Mouse (Mus musculus) CD4-positive, CD25-positive, alpha-beta regulatory T cell, adult 2 months (primary cell): ENCODE measurements around the gene Gm20547.

Experiments
- DNase-seq: peaks from one replicate; pipeline ENCODE4 v3.0.0-alpha.2; 2012; ENCODE audit warnings: low read depth, low spot score

Gm20547 gene

DNA sequence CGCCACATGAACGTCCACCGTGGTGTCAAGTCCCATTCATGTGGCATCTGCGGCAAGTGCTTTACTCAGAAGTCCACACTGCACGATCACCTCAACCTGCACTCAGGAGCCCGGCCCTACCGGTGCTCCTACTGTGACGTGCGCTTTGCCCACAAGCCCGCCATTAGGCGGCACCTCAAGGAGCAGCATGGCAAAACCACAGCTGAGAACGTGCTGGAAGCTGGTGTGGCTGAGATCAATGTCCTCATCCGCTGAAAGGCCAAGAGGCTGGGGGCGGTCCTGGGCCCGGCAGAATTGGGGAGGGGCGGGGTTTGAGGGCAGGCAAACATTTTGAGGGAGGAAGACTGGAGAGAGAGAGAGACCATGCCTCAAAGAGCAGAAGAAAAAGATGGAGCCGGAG, 14.5 kb upstream of the Gm20547 start:
- peak; percentile 70 for DNase-seq

DNA sequence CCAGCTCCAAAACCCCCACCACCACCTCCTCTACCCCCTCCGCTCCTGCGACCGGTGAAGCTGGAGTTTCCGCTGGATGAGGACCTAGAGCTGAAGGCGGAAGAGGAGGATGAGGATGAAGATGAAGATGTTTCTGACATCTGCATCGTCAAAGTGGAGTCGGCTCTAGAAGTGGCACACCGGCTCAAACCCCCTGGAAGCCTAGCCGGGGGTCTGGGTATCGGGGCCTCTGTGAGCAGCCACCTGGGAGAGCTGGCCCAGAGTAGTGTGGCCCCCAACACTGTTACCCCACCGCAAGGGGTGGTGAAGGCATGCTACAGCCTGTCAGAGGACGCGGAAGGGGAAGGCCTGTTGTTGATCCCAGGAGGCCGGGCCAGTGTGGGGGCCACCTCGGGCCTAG, 13.9 kb upstream of the Gm20547 start:
- no peak for DNase-seq

DNA sequence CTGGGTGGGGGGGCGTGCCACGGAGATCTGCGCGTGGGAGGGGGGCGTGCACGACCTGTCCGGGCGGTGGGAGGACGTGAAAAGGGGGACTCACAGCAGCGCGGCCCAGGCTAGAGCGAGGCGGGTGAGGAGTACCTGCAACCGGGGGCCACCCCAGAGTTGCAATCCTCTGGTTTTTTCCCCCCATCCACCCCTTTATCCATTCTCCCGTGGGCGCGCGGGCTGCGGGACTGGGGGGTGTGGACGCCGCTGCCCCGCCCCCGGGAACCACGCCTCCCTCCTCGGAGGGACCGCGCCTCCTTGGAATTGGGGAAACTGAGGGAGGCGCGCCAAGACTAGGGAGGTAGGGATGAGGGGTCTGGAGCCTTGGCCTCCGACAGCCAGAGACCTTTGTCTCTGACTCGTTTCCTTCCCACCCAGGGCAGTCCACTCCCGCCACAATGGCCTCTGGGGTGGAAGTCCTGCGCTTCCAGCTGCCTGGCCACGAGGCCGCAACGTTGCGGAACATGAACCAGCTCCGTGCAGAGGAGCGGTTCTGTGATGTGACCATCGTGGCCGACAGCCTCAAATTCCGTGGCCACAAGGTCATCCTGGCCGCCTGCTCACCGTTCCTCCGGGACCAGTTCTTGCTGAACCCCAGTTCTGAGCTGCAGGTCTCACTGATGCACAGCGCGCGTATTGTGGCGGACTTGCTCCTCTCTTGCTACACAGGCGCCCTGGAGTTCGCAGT, 13.1 kb upstream of the Gm20547 start:
- DNase-seq = peak; percentile 44

DNA sequence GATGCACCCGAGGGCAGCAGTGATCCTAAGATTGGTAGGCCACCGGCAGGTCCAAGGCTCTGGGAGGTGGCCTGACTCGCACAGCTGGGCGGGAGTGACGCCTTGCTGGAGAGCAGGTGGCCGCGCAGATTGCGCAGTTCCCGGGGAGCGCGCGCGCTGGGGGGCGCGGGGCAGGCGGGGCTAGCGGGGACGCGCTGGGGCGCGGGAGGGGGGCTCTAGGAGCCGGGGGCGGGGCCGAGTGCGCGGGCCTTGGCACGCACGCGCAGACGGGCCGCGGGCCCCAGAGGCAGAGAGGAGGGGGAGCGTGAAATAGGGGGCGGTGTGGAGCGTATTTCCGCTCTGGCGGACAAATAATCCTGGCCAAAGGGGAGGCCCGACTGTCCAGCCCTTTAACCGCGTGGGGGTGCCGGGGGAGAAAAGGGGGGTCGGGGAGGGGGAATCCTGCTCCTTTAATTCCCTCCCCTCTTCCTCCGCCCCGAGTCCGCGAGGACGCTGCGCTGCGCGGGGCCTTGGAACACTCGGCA, 12.3 kb upstream of the Gm20547 start:
- peak; percentile 93 for DNase-seq

DNA sequence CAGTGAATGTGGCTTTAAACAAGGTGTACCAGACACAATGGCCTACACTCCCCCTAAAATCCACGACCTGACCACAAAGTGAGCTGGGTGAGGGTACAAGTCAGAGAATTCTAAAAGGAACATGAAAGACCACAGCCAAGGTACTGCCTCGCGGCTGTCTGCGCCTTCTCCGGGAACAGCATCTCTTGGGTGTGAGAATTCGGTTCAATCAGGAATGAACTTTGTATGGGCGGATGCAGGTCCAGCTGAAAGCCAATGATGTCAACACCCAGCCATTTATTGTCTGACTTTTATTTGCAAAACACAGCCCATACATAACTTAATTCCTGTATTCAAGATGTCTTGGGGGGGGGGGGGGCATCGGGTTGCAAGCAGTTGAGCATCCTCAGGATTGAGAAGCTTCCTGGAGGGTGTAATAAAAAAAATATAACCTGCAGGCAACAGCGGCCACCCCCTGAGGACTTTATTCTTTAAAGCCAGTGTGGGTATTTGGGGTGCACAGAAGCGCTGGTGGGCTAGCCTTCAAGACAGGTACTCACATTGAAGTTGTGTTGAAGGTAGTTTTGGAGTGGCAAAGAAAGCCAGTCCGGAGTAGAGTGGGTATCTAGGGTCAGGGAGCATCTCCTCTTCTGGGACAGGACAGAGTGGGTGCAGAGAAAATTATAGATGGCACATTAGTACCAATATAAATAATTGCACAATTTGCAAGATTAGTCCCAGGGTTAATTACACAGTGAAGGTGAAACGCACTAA, 11.4 kb upstream of the Gm20547 start:
- DNase-seq = no peak

DNA sequence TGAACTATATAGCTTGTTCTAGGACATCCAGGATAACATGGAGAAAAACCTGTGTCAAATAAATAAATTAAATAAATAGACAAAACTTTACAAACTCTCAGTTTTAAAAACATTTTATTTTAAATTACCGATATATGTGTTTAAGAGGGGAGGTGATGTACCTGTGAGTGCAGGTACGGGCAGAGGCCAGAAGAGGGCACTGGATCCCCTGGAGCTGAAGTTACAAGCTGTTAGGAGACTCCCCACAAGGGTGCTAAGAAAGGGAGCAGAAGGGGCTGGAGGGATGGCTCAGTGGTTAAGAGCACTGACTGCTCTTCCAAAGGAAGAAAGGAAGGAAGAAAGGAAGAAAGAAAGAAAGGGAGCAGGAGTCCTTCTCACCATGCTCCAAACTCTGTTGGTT, 9.5 kb upstream of the Gm20547 start:
- peak; percentile 40 for DNase-seq

DNA sequence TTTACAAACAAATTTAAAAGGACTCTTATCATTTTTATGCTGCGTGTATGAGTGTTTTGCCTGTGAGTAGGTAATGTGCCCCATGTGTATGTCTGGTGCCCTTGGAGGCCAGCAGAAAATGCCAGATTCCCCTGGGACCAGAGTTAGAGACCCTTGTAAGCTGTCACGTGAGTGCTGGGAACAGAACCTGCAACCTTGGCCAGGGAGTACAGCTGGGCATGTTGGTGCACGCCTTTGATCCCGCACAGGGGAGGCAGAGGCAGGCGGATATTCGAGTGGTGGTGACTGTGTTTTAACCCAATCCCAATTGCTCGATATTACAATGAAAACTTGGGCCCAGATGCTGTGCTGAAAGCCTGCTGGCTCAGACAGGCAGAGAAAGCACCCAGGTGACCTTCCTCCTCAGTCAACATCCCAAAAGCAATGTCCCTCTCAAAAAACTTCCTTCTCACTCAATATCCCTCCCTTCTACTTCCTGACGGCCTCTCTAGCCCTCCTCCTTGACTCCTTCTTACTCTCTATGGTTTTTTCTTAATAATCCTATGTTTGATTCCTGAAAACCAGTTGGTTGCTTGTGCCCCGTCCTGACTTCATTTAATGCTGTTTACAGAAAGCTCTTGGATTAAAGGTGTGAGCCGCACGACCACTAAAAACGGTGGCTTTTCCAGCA, 8.4 kb upstream of the Gm20547 start:
- no peak for DNase-seq

DNA sequence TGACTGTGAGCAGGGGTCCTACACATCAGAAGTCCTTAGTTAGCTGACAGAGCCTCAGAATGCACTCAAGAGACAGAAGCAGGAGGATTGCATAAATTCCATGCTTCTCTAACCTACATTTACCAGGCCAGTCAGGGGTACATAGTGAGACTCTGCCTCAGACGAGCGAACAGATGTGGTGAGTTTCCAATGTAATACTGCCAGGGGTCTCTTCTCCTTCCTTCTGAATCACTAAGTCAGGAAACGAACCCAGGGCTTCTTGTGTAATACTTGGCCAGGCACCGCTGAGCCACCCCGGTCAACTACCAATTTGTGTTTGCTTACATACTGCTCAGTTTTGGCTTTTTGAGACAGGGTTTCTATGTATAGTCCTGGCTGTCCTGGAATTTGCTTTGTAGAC, 6.1 kb upstream of the Gm20547 start:
- DNase-seq = no peak

DNA sequence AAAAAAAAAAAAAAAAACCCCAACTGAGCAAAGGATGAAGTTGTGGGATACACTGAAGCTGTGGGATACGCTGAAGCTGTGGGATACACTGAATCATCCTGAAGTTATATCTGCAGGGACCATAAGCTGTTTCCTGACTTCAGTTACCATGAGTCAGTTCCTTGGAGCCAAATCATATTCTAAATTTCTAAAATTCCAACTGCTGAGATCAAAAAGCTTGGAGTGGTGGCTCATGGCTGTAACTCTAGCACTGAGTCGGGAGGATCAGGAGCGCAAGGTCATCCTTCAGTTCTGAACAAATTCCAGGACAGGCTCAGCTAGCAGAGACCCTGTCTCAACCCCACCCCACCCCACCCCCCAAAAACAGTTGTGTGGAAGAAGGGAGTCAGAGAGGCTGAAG, 3.8 kb upstream of the Gm20547 start:
- DNase-seq = no peak

DNA sequence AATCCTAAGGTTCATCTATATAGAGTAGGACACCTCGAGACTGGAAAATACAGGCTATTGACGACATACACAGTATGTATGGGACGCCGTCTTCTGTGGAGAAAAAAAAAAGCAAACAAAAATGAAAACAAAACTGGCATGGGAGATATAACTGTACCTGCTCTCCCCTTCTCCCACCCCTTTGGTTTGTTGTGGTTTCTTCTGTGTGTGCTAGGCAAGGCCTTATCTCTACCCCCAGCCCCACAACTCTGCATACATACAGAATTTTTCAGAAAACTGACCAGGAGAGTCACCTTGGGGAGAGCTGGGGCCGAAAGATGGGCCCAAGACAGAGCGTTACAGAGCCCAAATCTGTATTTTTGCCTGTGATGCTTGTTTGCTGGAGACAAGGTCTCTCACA, 2.9 kb upstream of the Gm20547 start:
- no peak for DNase-seq

DNA sequence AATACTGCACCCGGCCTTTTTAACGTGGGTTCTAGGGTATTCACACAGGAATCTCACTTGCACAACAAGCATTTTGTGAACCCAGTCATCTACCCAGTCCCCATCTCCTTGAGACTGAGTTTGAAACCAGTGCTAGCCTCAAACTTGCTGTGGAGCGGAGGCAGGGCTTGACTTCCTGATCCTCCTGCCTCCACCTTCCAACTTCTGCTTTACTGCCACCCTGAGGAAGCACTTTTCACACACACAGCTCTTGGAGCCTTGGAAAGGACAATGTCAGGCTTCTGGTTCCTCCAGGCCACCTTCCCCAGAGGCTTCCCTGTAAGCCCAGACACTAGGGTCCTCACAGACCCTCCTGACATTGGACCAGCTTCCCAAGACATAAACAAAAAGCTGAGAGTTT, 1.5 kb upstream of the Gm20547 start:
- no peak for DNase-seq

DNA sequence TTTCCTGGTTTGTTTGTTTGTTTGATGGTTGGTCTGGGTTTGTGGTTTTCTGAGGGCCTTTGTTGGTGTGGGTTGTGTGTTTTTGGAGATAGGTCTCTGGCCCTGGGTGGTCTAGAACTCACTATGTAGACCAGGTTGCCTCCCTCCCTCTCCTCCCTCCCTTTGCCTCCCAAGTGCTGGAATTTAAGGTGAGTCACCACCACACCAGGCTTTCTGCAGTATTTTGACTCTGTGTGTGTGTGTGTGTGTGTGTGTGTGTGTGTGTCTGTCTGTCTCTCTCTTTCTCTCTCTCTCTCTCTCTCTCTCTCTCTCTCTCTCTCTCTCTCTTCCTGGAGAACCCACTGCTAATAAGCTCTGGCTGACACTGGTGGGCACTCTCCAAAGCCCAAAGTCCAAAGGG, 676 bp downstream of the Gm20547 start:
- DNase-seq = no peak

DNA sequence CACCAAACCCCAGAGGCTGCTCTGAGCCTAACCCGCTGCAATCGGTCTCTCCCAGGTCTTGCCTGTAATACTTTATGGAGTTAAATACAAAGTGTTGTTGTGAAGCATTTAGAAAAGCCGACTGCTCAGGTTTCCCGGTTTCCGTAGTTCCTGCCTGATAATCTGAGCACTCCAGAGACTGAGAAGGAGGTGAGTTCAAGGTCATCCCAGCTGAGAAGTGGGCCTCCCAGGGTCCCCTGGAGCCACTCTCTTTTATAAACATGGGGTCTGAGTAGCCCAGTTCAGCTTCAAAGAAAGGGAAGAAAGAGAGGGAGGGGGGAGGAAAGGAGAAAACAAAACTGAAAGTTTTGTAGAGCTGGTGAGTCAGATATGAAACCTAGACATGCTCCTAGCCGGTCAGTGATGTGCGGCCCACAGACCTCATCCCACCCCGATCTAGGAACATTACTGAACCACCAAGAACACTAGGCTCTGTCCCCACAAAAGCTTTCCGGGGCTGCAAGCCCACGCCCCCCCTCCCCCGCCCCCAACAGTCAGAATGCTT, 2.4 kb downstream of the Gm20547 start, which contains the start of gene Zbtb12:
TSS of gene Zbtb12 (plus strand) at position 148 of the 544 bp plus-strand sequence.
- peak; percentile 58 for DNase-seq

DNA sequence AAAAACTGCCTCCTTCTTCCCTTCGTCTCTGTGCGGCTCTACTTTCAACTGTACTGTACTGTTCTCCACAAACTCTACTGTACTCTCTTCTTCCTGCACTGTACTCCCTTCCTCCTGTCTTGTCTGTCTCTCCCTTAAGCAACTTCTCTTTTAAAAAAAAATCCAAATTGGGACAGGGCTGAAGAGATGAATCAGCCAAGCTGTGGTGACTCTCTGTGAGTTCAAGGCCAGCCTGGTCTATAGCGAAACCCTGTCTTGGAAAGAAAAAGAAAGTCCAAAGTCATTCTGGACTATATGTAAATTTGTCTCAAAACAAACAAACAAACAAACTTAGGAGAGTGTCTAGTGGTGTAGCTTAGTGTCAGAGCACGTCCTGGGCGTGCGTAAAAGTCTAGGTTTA, 7.5 kb downstream of the Gm20547 start:
- DNase-seq = no peak

DNA sequence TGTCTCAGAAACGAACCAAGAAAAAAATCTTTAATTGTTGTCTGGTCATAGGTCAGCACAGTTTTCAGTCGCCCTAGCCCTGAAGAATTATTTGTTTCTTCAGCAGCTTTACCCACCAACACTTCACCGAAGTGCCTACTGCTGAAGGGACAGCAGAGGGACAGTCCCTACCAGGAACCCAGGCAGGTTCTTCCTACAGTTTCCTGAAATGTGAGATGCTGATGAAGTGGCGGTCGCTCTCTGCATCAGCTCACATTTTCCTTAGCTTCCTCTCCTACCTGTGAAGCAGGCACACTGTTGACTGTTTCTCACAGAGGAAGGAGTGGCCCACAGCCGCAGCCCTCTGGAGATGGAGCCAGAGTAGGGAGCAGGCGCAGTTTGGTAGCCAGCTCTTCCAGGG, 15.9 kb downstream of the Gm20547 start:
- no peak for DNase-seq

DNA sequence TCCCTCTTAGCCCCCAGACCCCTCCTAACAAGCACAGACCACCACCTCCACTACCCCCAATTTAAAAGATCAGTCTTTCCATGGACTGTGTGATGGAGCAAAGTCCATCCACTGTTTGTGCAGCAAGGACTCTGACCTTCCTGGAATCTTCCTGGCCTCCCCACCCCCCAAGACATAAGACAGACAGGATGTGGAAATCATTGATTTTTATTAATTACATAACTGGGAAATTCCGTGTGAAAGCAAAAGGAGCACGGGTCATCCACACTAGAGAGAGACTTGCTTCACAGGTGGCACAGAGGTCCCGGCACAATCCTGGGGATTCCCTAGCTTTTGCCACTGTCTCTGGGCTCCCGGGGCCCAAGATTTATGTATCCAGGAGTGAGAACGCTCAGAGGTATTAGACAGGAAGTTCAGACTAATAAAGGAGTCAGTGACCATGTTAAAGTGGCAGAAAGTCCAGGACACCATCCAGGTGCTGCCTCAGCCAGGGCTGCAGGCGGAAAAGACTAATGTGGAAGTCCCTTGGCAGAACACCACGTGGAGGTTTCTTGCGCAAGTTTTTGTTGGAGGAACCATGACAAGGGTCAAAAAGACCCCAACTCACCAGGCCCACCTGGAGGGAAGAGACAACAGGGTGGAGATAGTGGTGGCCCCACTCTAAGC, 19.3 kb downstream of the Gm20547 start, which contains the start of gene Cfb:
TSS of gene Cfb (minus strand) at position 103 of the 666 bp plus-strand sequence.
- DNase-seq = no peak

DNA sequence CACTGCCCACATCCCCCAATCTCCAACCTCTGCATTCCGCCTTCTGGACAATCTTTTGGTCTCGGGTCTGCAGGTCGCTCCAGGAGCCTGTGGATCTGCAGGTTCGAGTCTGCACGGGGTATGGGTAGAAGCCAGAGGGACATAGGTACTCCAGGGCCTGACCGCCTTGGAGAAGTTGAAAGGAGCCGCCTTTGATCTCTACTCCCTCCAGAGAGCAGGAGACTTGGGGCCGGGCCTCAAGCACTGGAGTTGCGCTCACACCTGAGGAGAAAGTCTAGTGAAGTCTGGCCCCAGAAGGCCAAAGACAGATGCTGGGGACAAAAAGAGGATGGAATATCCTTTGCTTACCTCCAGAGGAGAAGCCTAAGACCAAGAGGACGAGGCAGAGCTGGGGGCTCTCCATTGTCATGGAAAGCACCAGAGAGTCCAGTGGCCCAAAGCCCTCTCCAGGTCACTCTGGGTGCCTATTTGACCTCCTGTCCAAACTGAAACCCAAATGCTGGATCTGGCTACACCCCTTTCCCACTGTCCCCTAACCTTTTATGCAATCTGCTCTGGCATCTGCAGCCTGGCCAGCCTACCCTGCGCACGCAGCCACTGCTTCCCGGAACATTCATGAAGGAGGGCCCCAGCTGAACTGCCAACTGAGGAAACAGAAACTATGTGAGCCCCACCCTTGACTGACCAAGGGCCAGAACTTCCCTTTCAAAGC, 20.0 kb downstream of the Gm20547 start:
- no peak for DNase-seq

DNA sequence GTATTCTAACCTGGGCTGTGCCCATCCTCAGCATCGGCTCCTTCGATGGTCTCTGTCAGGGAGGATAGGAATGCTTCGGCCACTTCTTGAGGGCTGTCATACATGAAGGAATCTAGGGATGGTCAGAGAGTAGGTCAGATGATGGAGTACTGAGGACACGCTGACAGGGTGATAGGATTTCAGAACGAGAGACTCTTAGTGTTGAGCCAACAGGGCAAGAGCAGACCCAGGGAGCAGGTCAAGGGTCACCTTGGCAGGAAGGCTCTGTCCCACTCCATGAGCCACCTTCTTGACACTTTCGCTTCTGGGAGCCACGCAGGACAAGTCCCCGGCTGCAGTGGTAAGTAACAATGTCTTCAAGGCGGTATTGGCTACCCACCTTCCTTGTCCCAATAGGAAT, 21.3 kb downstream of the Gm20547 start:
- DNase-seq = no peak

DNA sequence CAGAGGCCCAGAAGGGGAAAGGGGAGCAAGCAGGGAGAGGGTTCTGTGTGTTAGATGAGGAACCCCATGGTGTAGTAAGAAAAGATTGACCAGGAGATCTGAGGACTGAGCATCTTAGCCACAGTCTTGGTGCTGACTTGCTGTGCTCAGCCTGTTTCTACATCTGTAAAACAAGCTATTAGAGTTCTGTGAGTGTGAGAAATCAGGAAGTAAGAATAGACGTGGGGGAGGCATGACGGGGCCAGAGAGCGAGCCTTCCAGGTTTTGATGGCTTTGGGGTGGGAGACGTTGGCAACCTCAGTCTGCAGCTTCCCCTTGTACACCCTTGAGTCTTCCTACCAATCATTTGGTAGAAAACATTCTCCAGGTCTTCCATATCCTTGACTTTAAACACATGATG, 23.2 kb downstream of the Gm20547 start:
- DNase-seq = no peak

DNA sequence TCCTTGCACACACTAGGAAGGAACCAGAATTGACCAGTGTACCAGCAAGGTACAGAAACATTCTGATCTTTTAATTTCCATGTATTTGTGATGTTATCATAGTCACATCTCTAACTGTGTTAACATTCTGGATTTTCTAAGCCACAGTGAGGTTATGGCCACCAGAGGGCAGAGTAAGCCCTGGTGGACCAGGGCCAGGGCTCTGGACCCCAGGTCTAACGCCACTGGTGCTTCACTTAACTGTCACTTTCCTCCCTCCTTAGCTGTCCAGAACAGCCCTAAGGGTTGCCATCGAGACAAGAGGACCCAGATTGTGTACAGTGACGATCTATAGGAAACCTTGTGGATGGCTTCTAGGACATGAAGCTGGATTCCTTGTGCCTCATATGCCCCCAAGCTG, 26.0 kb downstream of the Gm20547 start:
- DNase-seq = peak; percentile 73

DNA sequence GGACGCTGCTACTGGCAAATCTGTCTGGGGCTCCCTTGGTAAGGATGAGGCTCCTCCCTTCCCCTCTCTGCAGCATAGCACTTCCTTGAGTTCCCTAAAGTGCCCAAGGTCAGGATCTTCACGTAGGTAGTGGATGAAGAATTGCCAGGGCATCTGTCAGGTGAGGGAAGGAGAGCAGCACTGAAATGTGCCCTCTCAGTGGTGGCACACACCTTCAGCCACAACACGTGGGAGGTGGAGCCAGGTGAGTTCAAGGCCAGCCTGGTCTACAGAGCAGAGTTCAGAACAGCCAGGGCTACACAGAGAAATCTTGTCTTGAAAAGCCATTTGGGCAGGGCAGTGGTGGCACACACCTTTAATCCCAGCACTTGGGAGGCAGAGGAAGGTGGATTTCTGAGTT, 27.1 kb downstream of the Gm20547 start:
- no peak for DNase-seq
